Mouse (Mus musculus): ENCODE data around the gene Defa21. TPM values are rescaled to one million over a fixed set of nuclear protein-coding genes. Genes with fewer than 3 reads are reported as not detected.
"Not testable (repeated sequence)": the region's sequence is repeated elsewhere in the genome, so short reads cannot be mapped to it uniquely, and the experiment has no call there.

The Defa21 gene
- polyA plus RNA-seq (2011; ENCODE audit: insufficient read depth, insufficient read length, low read depth, missing spikeins), result not detected in 2 replicates

DNA sequence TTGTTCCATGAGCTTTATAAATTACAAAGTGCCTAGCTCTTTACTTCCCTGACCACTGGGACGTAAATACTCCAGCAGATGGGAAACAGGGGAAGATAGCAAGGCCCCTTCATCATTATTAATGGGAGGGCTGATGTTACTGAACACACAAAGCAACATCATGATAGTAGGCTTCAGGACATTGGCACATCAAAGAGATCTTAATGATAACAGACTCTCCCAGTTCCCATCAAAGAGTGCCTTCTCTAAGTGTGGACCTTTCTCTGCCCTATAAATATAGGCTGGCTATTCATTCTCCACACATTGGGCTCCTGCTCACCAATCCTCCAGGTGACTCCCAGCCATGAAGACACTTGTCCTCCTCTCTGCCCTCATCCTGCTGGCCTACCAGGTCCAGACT lies at the start of gene Defa21:
Defa21 (plus strand) TSS at position 301 of the 400 bp plus-strand sequence.
- not testable (repeated sequence) for H3K27me3 ChIP-seq (ENCODE audit: control insufficient read depth, insufficient read depth, low read length, poor library complexity, severe bottlenecking); H3K9ac ChIP-seq (ENCODE audit: low read depth, poor library complexity, severe bottlenecking); H3K9me3 ChIP-seq (replicated peaks; ENCODE audit: control insufficient read depth, insufficient read depth, low read length, poor library complexity, severe bottlenecking); H3K4me3 ChIP-seq (ENCODE audit: low read depth, low read length); H3K27ac ChIP-seq (ENCODE audit: insufficient read depth, low read length); H3K4me1 ChIP-seq (ENCODE audit: control insufficient read depth, insufficient read depth, low read length); H3K36me3 ChIP-seq (ENCODE audit: control insufficient read depth, insufficient read depth, low read length, poor library complexity, severe bottlenecking)

DNA sequence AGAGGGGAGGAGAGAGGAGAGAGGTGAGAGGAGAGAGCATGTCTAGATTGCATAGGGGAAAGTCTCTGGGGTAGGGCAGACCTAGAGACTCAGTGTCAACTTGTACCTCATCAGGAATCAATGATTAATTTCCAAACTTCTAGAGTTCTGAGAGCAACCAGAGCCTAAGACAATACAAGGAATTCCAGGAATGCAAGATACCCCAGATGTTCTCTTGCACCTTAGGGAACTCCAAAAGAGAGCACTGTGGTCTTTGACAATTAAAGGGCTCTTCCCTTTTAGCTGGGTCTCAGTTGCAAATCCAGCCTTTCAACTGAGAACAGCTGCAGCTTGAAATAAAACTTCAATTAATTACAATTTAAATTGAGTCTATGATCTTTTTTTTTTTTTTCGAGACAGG lies 45.5 kb upstream of the Defa21 start:
- no peak overlapping the region for H3K27ac ChIP-seq (ENCODE audit: insufficient read depth, low read length)
- H3K36me3 ChIP-seq (ENCODE audit: control insufficient read depth, insufficient read depth, low read length, poor library complexity, severe bottlenecking), result no peaks in the 10 kb centered on the region
- TF ChIP-seq CTCF (IDR thresholded peaks at IDR 0.05; ENCODE audit: low read depth, low read length), result no peak
- TF ChIP-seq EP300 (IDR thresholded peaks at IDR 0.05; ENCODE audit: insufficient read depth, low read depth, low read length), result no peak
- TF ChIP-seq POLR2A (IDR thresholded peaks at IDR 0.05; ENCODE audit: insufficient read depth, low read length), result no peak
- no peaks in the 10 kb centered on the region for H3K27me3 ChIP-seq (ENCODE audit: control insufficient read depth, insufficient read depth, low read length, poor library complexity, severe bottlenecking)
- H3K9me3 ChIP-seq (replicated peaks; ENCODE audit: control insufficient read depth, insufficient read depth, low read length, poor library complexity, severe bottlenecking), result no peaks in the 10 kb centered on the region; the same call in none of the 2 replicates
- H3K4me1 ChIP-seq (ENCODE audit: control insufficient read depth, insufficient read depth, low read length), result no peaks in the 10 kb centered on the region
- no peak overlapping the region for H3K9ac ChIP-seq (ENCODE audit: low read depth, poor library complexity, severe bottlenecking)
- H3K4me3 ChIP-seq (ENCODE audit: low read depth, low read length), result no peak overlapping the region

DNA sequence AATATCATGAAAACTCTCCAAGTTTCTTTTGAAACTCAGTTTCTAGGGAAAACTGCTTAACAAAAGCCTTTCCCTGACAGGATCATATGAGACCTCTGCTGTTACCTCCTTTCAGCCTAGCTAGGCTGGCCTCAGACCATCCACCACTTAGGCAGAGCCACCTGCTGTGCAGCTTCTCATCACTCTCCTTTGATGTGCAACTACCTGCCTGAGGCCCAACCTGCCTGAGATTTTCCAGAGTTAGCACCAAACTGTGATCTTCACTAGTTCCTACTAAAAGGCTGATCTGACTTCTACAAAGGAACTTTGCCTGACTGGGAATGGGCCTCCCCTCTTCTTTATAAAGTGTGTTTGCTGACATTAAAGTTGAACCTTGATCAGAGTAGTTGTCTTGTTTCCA lies 31.3 kb upstream of the Defa21 start:
- not testable (repeated sequence) for H3K9me3 ChIP-seq (replicated peaks; ENCODE audit: control insufficient read depth, insufficient read depth, low read length, poor library complexity, severe bottlenecking); H3K27me3 ChIP-seq (ENCODE audit: control insufficient read depth, insufficient read depth, low read length, poor library complexity, severe bottlenecking); H3K9ac ChIP-seq (ENCODE audit: low read depth, poor library complexity, severe bottlenecking); H3K4me1 ChIP-seq (ENCODE audit: control insufficient read depth, insufficient read depth, low read length); H3K4me3 ChIP-seq (ENCODE audit: low read depth, low read length); H3K36me3 ChIP-seq (ENCODE audit: control insufficient read depth, insufficient read depth, low read length, poor library complexity, severe bottlenecking); H3K27ac ChIP-seq (ENCODE audit: insufficient read depth, low read length)

DNA sequence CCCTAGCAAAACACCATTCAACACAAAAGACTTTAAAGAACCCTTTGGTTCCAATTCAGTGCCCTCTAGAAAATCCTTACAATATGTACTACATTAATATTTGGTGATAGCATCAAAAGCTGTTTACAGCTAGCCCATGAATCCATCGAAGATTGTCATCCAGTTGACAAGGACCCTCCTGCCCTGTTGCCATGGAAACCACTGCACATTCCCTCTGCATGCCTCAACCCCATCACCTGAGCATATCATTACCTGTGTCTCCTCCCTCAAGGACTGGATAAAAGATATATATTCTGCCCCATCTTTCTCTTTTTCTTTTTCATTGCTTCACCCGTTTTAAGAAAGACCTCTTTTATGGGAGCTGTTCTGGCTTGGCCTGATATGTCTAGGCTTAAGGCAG lies 28.6 kb upstream of the Defa21 start:
- H3K27ac ChIP-seq (ENCODE audit: insufficient read depth, low read length), result no peak overlapping the region
- H3K27me3 ChIP-seq (ENCODE audit: control insufficient read depth, insufficient read depth, low read length, poor library complexity, severe bottlenecking), result no peaks in the 10 kb centered on the region
- H3K9me3 ChIP-seq (replicated peaks; ENCODE audit: control insufficient read depth, insufficient read depth, low read length, poor library complexity, severe bottlenecking), result no peaks in the 10 kb centered on the region
- H3K4me3 ChIP-seq (ENCODE audit: low read depth, low read length), result no peak overlapping the region
- TF ChIP-seq CTCF (IDR thresholded peaks at IDR 0.05; ENCODE audit: low read depth, low read length) (no peak), POLR2A (IDR thresholded peaks at IDR 0.05; ENCODE audit: insufficient read depth, low read length) (no peak), EP300 (IDR thresholded peaks at IDR 0.05; ENCODE audit: insufficient read depth, low read depth, low read length) (no peak)
- H3K9ac ChIP-seq (ENCODE audit: low read depth, poor library complexity, severe bottlenecking), result no peak overlapping the region
- H3K4me1 ChIP-seq (ENCODE audit: control insufficient read depth, insufficient read depth, low read length), result no peaks in the 10 kb centered on the region
- no peaks in the 10 kb centered on the region for H3K36me3 ChIP-seq (ENCODE audit: control insufficient read depth, insufficient read depth, low read length, poor library complexity, severe bottlenecking)

DNA sequence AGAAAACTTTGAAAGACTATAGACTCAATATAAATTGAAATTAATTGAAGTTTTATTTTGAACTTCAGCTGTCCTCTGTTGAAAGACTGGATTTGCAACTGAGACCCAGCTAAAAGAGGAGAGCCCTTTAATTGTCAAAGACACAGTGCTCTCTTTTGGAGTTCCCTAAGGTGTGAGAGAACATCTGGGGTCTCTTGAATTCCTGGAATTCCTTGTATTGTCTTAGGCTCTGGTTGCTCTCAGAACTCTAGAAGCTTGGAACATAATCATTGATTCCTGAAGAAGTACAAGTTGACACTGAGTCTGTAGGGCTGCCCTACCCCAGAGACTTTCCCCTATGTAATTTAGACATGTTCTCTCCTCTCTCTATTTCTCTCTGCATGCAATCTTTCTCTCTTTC lies 28.1 kb upstream of the Defa21 start:
- Histone ChIP-seq H3K9ac (ENCODE audit: low read depth, poor library complexity, severe bottlenecking) (no peak overlapping the region), H3K36me3 (ENCODE audit: control insufficient read depth, insufficient read depth, low read length, poor library complexity, severe bottlenecking) (no peaks in the 10 kb centered on the region), H3K4me3 (ENCODE audit: low read depth, low read length) (no peak overlapping the region), H3K27me3 (ENCODE audit: control insufficient read depth, insufficient read depth, low read length, poor library complexity, severe bottlenecking) (no peaks in the 10 kb centered on the region), H3K4me1 (ENCODE audit: control insufficient read depth, insufficient read depth, low read length) (no peaks in the 10 kb centered on the region), H3K27ac (ENCODE audit: insufficient read depth, low read length) (no peak overlapping the region), H3K9me3 (replicated peaks; ENCODE audit: control insufficient read depth, insufficient read depth, low read length, poor library complexity, severe bottlenecking) (no peaks in the 10 kb centered on the region)
- TF ChIP-seq POLR2A (IDR thresholded peaks at IDR 0.05; ENCODE audit: insufficient read depth, low read length), result no peak
- no peak for TF ChIP-seq CTCF (IDR thresholded peaks at IDR 0.05; ENCODE audit: low read depth, low read length)
- no peak for TF ChIP-seq EP300 (IDR thresholded peaks at IDR 0.05; ENCODE audit: insufficient read depth, low read depth, low read length)

GRCm38 (mm10) chr8:21001171-21001570 lies 24.2 kb upstream of the Defa21 start:
- H3K9me3 ChIP-seq (replicated peaks; ENCODE audit: control insufficient read depth, insufficient read depth, low read length, poor library complexity, severe bottlenecking), result peaks cover 16% of the 10 kb centered on the region
- no peaks in the 10 kb centered on the region for H3K4me1 ChIP-seq (ENCODE audit: control insufficient read depth, insufficient read depth, low read length)
- no peaks in the 10 kb centered on the region for H3K27me3 ChIP-seq (ENCODE audit: control insufficient read depth, insufficient read depth, low read length, poor library complexity, severe bottlenecking)
- no peak overlapping the region for H3K27ac ChIP-seq (ENCODE audit: insufficient read depth, low read length)
- H3K9ac ChIP-seq (ENCODE audit: low read depth, poor library complexity, severe bottlenecking), result no peak overlapping the region
- TF ChIP-seq EP300 (IDR thresholded peaks at IDR 0.05; ENCODE audit: insufficient read depth, low read depth, low read length), result no peak
- peak; percentile 22 for TF ChIP-seq CTCF (IDR thresholded peaks at IDR 0.05; ENCODE audit: low read depth, low read length)
- no peak overlapping the region for H3K4me3 ChIP-seq (ENCODE audit: low read depth, low read length)
- no peaks in the 10 kb centered on the region for H3K36me3 ChIP-seq (ENCODE audit: control insufficient read depth, insufficient read depth, low read length, poor library complexity, severe bottlenecking)

- no peaks in the 10 kb centered on the region for H3K36me3 ChIP-seq (ENCODE audit: control insufficient read depth, insufficient read depth, low read length, poor library complexity, severe bottlenecking)
- H3K4me3 ChIP-seq (ENCODE audit: low read depth, low read length), result no peak overlapping the region
- no peaks in the 10 kb centered on the region for H3K4me1 ChIP-seq (ENCODE audit: control insufficient read depth, insufficient read depth, low read length)
- H3K9me3 ChIP-seq (replicated peaks; ENCODE audit: control insufficient read depth, insufficient read depth, low read length, poor library complexity, severe bottlenecking), result peaks cover 25% of the 10 kb centered on the region
- H3K9ac ChIP-seq (ENCODE audit: low read depth, poor library complexity, severe bottlenecking), result no peak overlapping the region
- TF ChIP-seq CTCF (IDR thresholded peaks at IDR 0.05; ENCODE audit: low read depth, low read length) (no peak), POLR2A (IDR thresholded peaks at IDR 0.05; ENCODE audit: insufficient read depth, low read length) (no peak), EP300 (IDR thresholded peaks at IDR 0.05; ENCODE audit: insufficient read depth, low read depth, low read length) (no peak)
- no peak overlapping the region for H3K27ac ChIP-seq (ENCODE audit: insufficient read depth, low read length)
- no peaks in the 10 kb centered on the region for H3K27me3 ChIP-seq (ENCODE audit: control insufficient read depth, insufficient read depth, low read length, poor library complexity, severe bottlenecking)
Measured at GRCm38 (mm10) chr8:21006801-21007200, 18.5 kb upstream of the Defa21 start.

DNA sequence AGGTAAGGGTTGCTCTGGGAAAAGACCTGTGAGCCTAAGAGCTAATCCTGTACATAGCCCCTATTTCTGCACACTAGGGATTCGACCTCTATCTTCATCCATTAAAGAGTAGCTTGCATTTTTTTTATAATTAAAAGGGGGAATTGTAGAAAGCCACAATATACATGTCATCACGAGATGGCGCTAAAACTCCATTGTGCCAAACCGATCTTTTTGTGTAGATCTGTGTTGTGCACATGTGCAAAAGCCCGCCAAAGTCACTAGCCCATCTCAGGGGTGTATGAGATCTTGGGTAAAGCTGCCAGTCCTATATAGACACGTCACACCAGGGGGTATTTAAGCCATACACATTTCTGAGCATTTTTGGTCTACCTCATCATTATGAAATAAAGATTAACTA lies 16.8 kb upstream of the Defa21 start:
- not testable (repeated sequence) for H3K27me3 ChIP-seq (ENCODE audit: control insufficient read depth, insufficient read depth, low read length, poor library complexity, severe bottlenecking); H3K4me1 ChIP-seq (ENCODE audit: control insufficient read depth, insufficient read depth, low read length); H3K9ac ChIP-seq (ENCODE audit: low read depth, poor library complexity, severe bottlenecking); H3K36me3 ChIP-seq (ENCODE audit: control insufficient read depth, insufficient read depth, low read length, poor library complexity, severe bottlenecking); H3K4me3 ChIP-seq (ENCODE audit: low read depth, low read length); H3K27ac ChIP-seq (ENCODE audit: insufficient read depth, low read length)
- H3K9me3 ChIP-seq (replicated peaks; ENCODE audit: control insufficient read depth, insufficient read depth, low read length, poor library complexity, severe bottlenecking), result peaks cover 25% of the 10 kb centered on the region

DNA sequence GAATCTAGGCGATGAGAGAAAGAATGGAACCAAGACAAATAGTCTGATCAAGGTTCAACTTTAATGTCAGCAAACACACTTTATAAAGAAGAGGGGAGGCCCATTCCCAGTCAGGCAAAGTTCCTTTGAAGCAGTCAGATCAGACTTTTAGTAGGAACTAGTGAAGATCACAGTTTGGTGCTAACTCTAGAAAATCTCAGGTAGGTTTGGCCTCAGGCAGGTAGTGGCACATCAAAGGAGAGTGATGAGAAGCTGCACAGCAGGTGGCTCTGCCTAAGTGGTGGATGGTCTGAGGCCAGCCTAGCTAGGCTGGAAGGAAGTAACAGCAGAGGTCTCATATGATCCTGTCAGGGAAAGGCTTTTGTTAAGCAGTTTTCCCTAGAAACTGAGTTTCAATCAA lies 14.8 kb upstream of the Defa21 start:
- H3K4me1 ChIP-seq (ENCODE audit: control insufficient read depth, insufficient read depth, low read length); H3K27ac ChIP-seq (ENCODE audit: insufficient read depth, low read length); H3K4me3 ChIP-seq (ENCODE audit: low read depth, low read length); H3K36me3 ChIP-seq (ENCODE audit: control insufficient read depth, insufficient read depth, low read length, poor library complexity, severe bottlenecking); H3K27me3 ChIP-seq (ENCODE audit: control insufficient read depth, insufficient read depth, low read length, poor library complexity, severe bottlenecking); H3K9ac ChIP-seq (ENCODE audit: low read depth, poor library complexity, severe bottlenecking): not testable (repeated sequence)
- peaks cover 13% of the 10 kb centered on the region for H3K9me3 ChIP-seq (replicated peaks; ENCODE audit: control insufficient read depth, insufficient read depth, low read length, poor library complexity, severe bottlenecking)

Measured in ES-Bruce4 (cell line).